Mouse (Mus musculus) heart, postnatal 36 days (tissue): Measurements from ENCODE around the gene Cacna2d4. TPM values are rescaled to one million over a fixed set of nuclear protein-coding genes. Genes with fewer than 3 reads are reported as not detected.
"Not testable (repeated sequence)": the region's sequence is repeated elsewhere in the genome, so short reads cannot be mapped to it uniquely, and the experiment has no call there.

Source experiments
- DNase-seq, 2 experiments: peaks; one replicate each; pipeline ENCODE4 v3.0.0; 2021 to 2022
- intact Hi-C: fragments of 180-260 bp; cut with DNase I; formaldehyde crosslinking; loops from one replicate; pipeline ENCODE4 v1.15.1; 2025
- total RNA-seq, 2 experiments: library from RNA; stranded (reverse); gene quantifications; 2 replicates each; pipeline ENCODE4 v1.2.3; 2021

Cacna2d4 gene
- total RNA-seq = not detected

GRCm38 (mm10) chr6:119236241-119236640 lies at the start of gene Cacna2d4:
Gene Cacna2d4, plus strand, starts transcription at chr6:119236526.
- intact Hi-C loops = no loop called here

GRCm38 (mm10) chr6:119186658-119187057 lies 49.7 kb upstream of the Cacna2d4 start:
- intact Hi-C loops = no loop called here
- no peak for DNase-seq

More at GRCm38 (mm10) chr6:119236241-119236640, at the start of gene Cacna2d4:
- DNase-seq = no peak

GRCm38 (mm10) chr6:119187631-119188030 lies 48.7 kb upstream of the Cacna2d4 start:
- DNase-seq = no peak
- intact Hi-C loops = no loop called here

- intact Hi-C loops = no loop called here
- DNase-seq = no peak
Observed at GRCm38 (mm10) chr6:119191478-119191877, 44.8 kb upstream of the Cacna2d4 start.

- no peak for DNase-seq
Observed at GRCm38 (mm10) chr6:119193571-119194154, 42.7 kb upstream of the Cacna2d4 start.

GRCm38 (mm10) chr6:119194161-119194560 lies 42.2 kb upstream of the Cacna2d4 start:
- intact Hi-C loops = no loop called here

More at GRCm38 (mm10) chr6:119193571-119194154, 42.7 kb upstream of the Cacna2d4 start:
- intact Hi-C loops = no loop called here

GRCm38 (mm10) chr6:119194601-119195000 lies 41.7 kb upstream of the Cacna2d4 start:
- no peak for DNase-seq
- intact Hi-C loops = no loop called here

More at GRCm38 (mm10) chr6:119194161-119194560, 42.2 kb upstream of the Cacna2d4 start:
- DNase-seq = no peak

GRCm38 (mm10) chr6:119196382-119197305 lies 39.7 kb upstream of the Cacna2d4 start, which contains the start of gene Cacna1c:
Gene Cacna1c, minus strand, starts transcription at chr6:119196418.
- peak in 1 of 2 experiments; percentile 44 for DNase-seq

GRCm38 (mm10) chr6:119198534-119199273 lies 37.6 kb upstream of the Cacna2d4 start:
- DNase-seq = no peak
- intact Hi-C loops = no loop called here

More at GRCm38 (mm10) chr6:119196382-119197305, 39.7 kb upstream of the Cacna2d4 start, which contains the start of gene Cacna1c:
- intact Hi-C loops = no loop called here

- DNase-seq = no peak
- intact Hi-C loops = no loop called here
Observed at GRCm38 (mm10) chr6:119199274-119199879, 36.9 kb upstream of the Cacna2d4 start.

- intact Hi-C loops = no loop called here
- DNase-seq = no peak
Observed at GRCm38 (mm10) chr6:119200362-119200761, 36.0 kb upstream of the Cacna2d4 start.

GRCm38 (mm10) chr6:119201575-119201974 lies 34.8 kb upstream of the Cacna2d4 start:
- no peak for DNase-seq
- intact Hi-C loops = no loop called here

GRCm38 (mm10) chr6:119204286-119204685 lies 32.0 kb upstream of the Cacna2d4 start:
- DNase-seq = no peak
- intact Hi-C loops = no loop called here

- no peak for DNase-seq
- intact Hi-C loops = no loop called here
Observed at GRCm38 (mm10) chr6:119204915-119205314, 31.4 kb upstream of the Cacna2d4 start.

GRCm38 (mm10) chr6:119206006-119206405 lies 30.3 kb upstream of the Cacna2d4 start:
- intact Hi-C loops, DNase-seq: not testable (repeated sequence)

- DNase-seq = no peak
- intact Hi-C loops = no loop called here
Observed at GRCm38 (mm10) chr6:119213375-119213774, 23.0 kb upstream of the Cacna2d4 start.

- no peak for DNase-seq
- intact Hi-C loops = no loop called here
Observed at GRCm38 (mm10) chr6:119214190-119214589, 22.1 kb upstream of the Cacna2d4 start.

GRCm38 (mm10) chr6:119215040-119215613 lies 21.2 kb upstream of the Cacna2d4 start:
- intact Hi-C loops = no loop called here
- no peak for DNase-seq

GRCm38 (mm10) chr6:119217661-119218060 lies 18.7 kb upstream of the Cacna2d4 start:
- DNase-seq = no peak
- intact Hi-C loops = no loop called here

- DNase-seq = no peak
Observed at GRCm38 (mm10) chr6:119218591-119218990, 17.7 kb upstream of the Cacna2d4 start.

More at GRCm38 (mm10) chr6:119218591-119218990, 17.7 kb upstream of the Cacna2d4 start:
- intact Hi-C loops = no loop called here
